Mouse (Mus musculus) stomach, postnatal 0 days (tissue): ENCODE results near the gene Phospho1.

Experiments used
- CTCF ChIP-seq: IDR thresholded peaks from 2 replicates; pipeline ENCODE4 v1.5.1; 2016; ENCODE audit warnings: antibody characterized with exemption, low read depth, mild to moderate bottlenecking, moderate library complexity
- EP300 ChIP-seq: optimal IDR thresholded peaks from 2 replicates; pipeline ENCODE3; 2016; ENCODE audit warnings: antibody characterized with exemption

DNA sequence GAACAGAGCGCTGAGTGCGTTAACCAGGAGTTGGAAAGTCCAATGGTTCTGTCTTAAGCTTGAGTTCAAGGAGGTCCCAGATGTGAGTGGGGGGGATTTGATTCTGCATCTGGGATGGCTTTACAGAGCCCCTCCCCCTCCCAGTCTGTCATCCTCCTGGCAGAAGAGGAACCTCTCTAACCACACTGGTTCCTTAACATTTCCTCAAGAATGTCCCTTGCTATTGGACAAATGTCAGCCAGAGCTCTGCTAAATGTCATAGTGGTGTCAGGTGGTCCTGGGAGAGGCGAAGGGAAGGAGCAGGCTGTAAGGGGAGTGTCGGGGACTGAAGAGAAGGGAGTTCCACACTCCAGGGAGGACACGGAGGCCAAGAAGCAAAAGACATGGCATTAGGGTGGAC is 18.7 kb downstream of the Phospho1 start:
- TF ChIP-seq EP300 (no peak), CTCF (no peak)
